Mouse (Mus musculus) cerebellum, postnatal 36 days (tissue): ENCODE measurements around the gene Nek4.

Experiments used
- DNase-seq, 2 experiments: peaks; one replicate each; pipeline ENCODE4 v3.0.0; 2021 to 2022; ENCODE audit warnings: mixed read lengths in 2 of 2

Nek4 gene

GRCm38 (mm10) chr14:30974204-30974603 lies 23.0 kb downstream of the Nek4 start:
- peak in 1 of 2 experiments; percentile 9 for DNase-seq

DNA sequence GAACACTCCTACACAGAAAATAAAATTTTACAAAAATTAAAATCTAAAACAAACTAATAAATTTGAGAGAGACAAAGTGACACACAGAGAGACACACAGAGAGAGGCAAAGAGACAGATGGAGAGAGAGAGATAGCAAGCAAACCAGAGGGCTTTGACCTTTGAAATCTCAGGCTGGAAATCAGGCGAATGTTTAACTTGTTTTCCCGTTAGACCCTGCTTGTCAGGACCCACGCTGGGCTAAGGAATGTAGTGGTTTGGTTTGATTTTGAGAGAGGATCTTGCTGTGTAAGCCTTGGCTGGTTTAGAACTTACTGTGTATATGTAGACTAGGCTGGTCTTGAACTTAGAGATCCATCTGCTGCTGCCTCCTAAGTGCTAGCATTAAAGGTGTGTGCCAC lies 25.0 kb downstream of the Nek4 start:
- DNase-seq = no peak

DNA sequence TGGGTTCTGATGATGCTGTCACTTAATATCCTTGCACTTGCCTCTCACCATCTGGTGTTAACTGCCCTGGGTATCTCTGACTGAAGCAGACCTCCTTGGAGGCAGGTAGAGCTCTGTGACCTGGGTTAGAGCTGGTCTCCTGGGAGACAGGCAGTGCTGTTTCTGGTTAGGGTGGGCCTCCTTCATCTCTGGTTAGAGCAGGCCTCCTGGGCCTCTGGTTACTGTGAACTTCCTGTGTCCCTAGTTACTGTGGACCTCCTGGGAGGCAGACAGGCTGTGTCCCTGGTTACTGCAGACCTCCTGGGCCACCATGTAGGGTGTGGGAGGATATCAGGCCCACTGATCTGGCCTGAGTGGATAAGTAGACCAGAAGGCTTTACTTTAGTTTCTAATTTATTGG lies 45.2 kb downstream of the Nek4 start:
- DNase-seq = no peak

- DNase-seq = no peak
These were observed 49.2 kb downstream of the Nek4 start for GRCm38 (mm10) chr14:31000356-31000755.

- DNase-seq = no peak
These were observed 49.7 kb downstream of the Nek4 start for GRCm38 (mm10) chr14:31000816-31001306.

- DNase-seq = peak; percentile 83 to 86
These were observed 50.4 kb downstream of the Nek4 start, which contains the start of the genes Glt8d1 and Spcs1 for GRCm38 (mm10) chr14:31001307-31002205. TSS of gene Glt8d1 (plus strand) at chr14:31001400. TSS of gene Spcs1 (minus strand) at chr14:31001672.

DNA sequence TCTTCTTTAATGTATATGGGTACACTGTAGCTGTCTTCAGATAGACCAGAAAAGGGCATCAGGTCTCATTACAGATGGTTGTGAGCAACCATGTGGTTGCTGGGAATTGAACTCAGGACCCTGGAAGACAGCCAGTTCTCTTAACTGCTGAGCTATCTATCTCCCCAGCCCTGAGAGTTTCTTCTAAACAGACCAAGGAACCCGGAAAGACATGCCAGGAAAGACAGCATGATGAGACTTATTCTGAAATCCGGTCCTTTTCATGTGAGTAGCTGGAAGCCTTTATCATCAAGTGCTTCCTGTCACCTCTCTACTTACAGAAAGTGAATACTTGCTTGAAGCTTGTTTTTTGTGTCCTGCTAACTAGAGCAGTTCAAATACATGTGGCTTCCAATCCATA lies 53.4 kb downstream of the Nek4 start:
- no peak for DNase-seq

- no peak for DNase-seq
These were observed 55.6 kb downstream of the Nek4 start for GRCm38 (mm10) chr14:31006779-31007178.

DNA sequence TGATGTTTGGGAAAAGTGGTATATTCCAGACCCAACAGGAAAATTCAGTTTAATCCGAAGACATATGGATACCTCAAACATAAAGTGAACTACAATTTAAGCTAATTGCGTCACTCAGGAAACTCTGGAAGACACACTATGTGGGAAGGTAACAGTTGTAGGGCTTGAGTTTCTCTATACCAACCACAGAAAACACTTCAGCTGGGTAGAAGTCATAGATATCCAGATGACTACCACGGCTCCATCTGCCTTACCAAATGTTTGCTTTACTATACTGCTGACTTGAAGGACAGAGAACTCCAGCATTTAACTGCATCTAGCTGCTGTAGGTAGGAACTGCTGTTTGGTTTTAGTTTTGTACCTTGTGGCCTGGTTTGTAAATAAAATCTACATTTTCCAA lies 60.4 kb downstream of the Nek4 start:
- no peak for DNase-seq

GRCm38 (mm10) chr14:31013928-31014327 lies 62.8 kb downstream of the Nek4 start:
- DNase-seq = no peak

DNA sequence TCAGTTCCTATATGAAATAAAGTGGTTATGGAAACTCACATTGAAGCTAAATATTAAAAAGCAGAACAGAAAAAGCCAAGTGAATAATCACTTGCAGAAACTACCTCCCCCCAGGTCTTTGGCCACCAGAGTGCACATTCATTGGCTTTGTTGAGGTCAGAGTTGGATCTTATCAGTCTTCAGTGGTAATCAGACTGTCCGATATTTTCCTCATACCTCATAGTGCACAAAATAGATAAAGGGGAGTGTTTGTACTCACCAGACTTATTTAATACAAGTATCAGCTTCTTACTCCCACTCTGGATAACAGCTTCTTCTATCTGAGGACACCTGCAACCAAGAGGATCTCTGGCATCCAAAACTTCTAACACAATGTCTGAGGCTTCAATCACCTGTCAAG lies 64.9 kb downstream of the Nek4 start:
- no peak for DNase-seq

DNA sequence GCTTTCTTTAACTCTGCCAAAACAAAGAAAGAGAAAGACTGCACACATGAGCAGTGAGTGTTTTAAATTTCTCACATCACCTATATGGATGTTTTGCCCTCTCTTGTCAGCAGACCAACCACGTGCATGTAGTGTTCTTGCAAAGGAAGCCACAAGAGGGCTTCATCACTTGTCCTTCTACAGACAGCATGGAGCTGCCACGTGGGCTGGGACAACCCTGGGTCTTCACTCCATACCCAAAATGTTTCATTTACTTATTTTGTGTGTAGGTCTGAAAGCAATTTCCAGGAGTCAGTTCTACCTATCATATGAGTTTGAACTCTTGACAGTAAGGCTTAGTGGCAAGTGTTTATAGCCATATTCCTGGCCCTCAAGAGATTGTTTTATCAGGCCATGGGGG lies 66.7 kb downstream of the Nek4 start:
- no peak for DNase-seq

GRCm38 (mm10) chr14:31018860-31019291 lies 67.7 kb downstream of the Nek4 start, which contains the start of the genes Pbrm1 and Gnl3:
TSS of gene Pbrm1 (plus strand) at chr14:31019138.
TSS of gene Gnl3 (minus strand) at chr14:31019152.
- DNase-seq = peak; percentile 97 to 98

- DNase-seq = peak in 1 of 2 experiments; percentile 77
These were observed 68.4 kb downstream of the Nek4 start for GRCm38 (mm10) chr14:31019331-31020205.

DNA sequence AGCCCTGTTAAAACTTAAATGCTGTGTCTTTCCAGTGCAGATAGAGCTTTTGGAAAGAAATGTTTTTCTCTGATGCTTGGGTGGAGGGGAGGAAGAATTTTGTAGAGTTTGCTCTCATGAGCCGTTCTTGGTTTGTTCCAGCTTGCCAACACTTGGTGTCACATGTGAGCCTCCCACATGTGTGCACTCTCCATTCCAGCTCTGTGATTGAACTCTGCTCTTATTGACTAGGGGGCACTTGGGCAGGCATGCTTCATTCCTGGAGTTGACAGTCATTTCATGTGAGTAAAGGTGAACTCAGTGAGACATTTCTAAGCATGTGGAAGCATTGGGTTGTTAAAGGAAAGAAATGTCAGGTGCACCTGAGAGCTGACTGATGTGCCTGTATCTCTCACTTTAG lies 71.4 kb downstream of the Nek4 start:
- no peak for DNase-seq

- no peak for DNase-seq
These were observed 74.6 kb downstream of the Nek4 start for GRCm38 (mm10) chr14:31025785-31026184.
